Mouse (Mus musculus): ENCODE measurements at regions not wholly inside any gene's neighbourhood (a gene's known extent, or its start where the extent isn't known, plus 50 kb on each side); places are given as distances from the start of the nearest gene placed in this dataset.

DNA sequence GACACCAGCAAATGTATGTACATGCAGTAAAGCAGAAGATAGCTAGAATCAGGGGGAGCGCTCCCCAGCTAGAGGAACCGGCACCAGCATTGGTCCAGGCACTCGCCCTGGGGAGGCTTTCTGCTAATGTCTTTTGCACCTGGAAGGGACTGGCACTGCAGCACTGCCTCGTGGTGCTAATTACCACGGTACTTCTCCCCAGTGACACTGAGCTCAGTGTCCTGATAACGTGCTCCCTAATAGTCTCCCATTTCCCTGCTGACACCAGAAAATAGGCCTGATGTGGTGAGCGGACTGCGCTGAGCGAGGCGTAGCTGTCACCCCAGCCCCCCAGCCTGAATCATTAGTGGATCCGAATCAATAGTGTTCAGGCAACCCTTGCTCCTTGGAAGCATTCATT is 55.0 kb upstream of the Lmo2 start:
- TF ChIP-seq CTCF (IDR thresholded peaks at IDR 0.05; ENCODE audit: borderline replicate concordance, insufficient read depth, low read length) (no peak), POLR2A (IDR thresholded peaks at IDR 0.05; ENCODE audit: low read depth, low read length) (no peak)
